Mouse (Mus musculus) layer of hippocampus, adult 9-11 months (tissue): ENCODE data around the gene Fam20a.

Experiments used
- DNase-seq: peaks from one replicate; pipeline ENCODE4 v3.0.0; 2022

Fam20a gene

GRCm38 (mm10) chr11:109651566-109652024, 70.5 kb downstream of the Fam20a start:
- DNase-seq = peak; percentile 27

GRCm38 (mm10) chr11:109650788-109651565, 71.1 kb downstream of the Fam20a start:
- peak; percentile 94 for DNase-seq

- DNase-seq = peak; percentile 89
Observed at GRCm38 (mm10) chr11:109649975-109650701, 71.9 kb downstream of the Fam20a start.

GRCm38 (mm10) chr11:109649206-109649605, 72.9 kb downstream of the Fam20a start, which contains the start of gene Prkar1a:
TSS of gene Prkar1a (plus strand) at chr11:109649405.
- DNase-seq = peak; percentile 34

- peak; percentile 35 for DNase-seq
Observed at GRCm38 (mm10) chr11:109648510-109648909, 73.6 kb downstream of the Fam20a start.

- no peak for DNase-seq
Observed at GRCm38 (mm10) chr11:109641498-109642222, 80.4 kb downstream of the Fam20a start.

- DNase-seq = no peak
Observed at GRCm38 (mm10) chr11:109635871-109636395, 86.1 kb downstream of the Fam20a start.

GRCm38 (mm10) chr11:109634928-109635327, 87.2 kb downstream of the Fam20a start:
- DNase-seq = no peak

GRCm38 (mm10) chr11:109629021-109629521, 93.0 kb downstream of the Fam20a start:
- no peak for DNase-seq

- DNase-seq = no peak
Observed at GRCm38 (mm10) chr11:109628099-109628498, 94.0 kb downstream of the Fam20a start.

- DNase-seq = no peak
Observed at GRCm38 (mm10) chr11:109627648-109628047, 94.4 kb downstream of the Fam20a start.

- DNase-seq = no peak
Observed at GRCm38 (mm10) chr11:109623238-109623637, 98.8 kb downstream of the Fam20a start.

GRCm38 (mm10) chr11:109622518-109623037, 99.5 kb downstream of the Fam20a start:
- no peak for DNase-seq

- DNase-seq = no peak
Observed at GRCm38 (mm10) chr11:109621183-109621582, 100.9 kb downstream of the Fam20a start.

GRCm38 (mm10) chr11:109620356-109620755, 101.7 kb downstream of the Fam20a start:
- no peak for DNase-seq
